Mouse (Mus musculus): ENCODE results near the gene Bcl2l11.

DNA sequence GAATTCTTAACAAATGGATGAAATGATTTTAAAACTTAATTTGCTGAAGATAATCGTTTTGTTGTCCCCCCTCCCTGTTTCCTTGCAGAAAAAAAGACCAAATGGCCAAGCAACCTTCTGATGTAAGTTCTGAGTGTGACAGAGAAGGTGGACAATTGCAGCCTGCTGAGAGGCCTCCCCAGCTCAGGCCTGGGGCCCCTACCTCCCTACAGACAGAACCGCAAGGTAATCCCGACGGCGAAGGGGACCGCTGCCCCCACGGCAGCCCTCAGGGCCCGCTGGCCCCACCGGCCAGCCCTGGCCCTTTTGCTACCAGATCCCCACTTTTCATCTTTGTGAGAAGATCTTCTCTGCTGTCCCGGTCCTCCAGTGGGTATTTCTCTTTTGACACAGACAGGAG, 2.7 kb downstream of the Bcl2l11 start:
- no peak for TF ChIP-seq TAL1 (IDR thresholded peaks at IDR 0.05; ENCODE audit: low read length)
- TF ChIP-seq GATA1 (IDR thresholded peaks at IDR 0.05; ENCODE audit: low read length) = no peak
